Mouse (Mus musculus) brown adipose tissue, adult 24 weeks (tissue): Measurements from ENCODE around the gene Gm11060. TPM values are rescaled to one million over a fixed set of nuclear protein-coding genes. Genes with fewer than 3 reads are reported as not detected.

Experiments
- H3K27ac ChIP-seq: fragments of 200-500 bp; replicated peaks from 2 replicates; pipeline ENCODE4 v1.5.1; 2012; ENCODE audit warnings: low read depth, mild to moderate bottlenecking, low read length
- H3K4me1 ChIP-seq: fragments of 200-500 bp; 2 replicates; pipeline ENCODE4 v1.6.1; 2012; ENCODE audit warnings: low read length, mixed read lengths; ENCODE audit not compliant: control insufficient read depth, insufficient read depth, insufficient read length
- H3K4me3 ChIP-seq: fragments of 200-500 bp; 2 replicates; pipeline ENCODE4 v1.5.1; 2012; ENCODE audit warnings: low read depth, mild to moderate bottlenecking, low read length, moderate library complexity; ENCODE audit not compliant: insufficient read depth
- polyA plus RNA-seq: library from polyadenylated mRNA; stranded (reverse); fragments of >200 nt; gene quantifications from 2 replicates; pipeline ENCODE4 v1.2.4, GENCODE M21; 2012; ENCODE audit not compliant: missing spikeins, insufficient read depth, insufficient read length

Gm11060 gene
- polyA plus RNA-seq, 1 experiment, result not detected

DNA sequence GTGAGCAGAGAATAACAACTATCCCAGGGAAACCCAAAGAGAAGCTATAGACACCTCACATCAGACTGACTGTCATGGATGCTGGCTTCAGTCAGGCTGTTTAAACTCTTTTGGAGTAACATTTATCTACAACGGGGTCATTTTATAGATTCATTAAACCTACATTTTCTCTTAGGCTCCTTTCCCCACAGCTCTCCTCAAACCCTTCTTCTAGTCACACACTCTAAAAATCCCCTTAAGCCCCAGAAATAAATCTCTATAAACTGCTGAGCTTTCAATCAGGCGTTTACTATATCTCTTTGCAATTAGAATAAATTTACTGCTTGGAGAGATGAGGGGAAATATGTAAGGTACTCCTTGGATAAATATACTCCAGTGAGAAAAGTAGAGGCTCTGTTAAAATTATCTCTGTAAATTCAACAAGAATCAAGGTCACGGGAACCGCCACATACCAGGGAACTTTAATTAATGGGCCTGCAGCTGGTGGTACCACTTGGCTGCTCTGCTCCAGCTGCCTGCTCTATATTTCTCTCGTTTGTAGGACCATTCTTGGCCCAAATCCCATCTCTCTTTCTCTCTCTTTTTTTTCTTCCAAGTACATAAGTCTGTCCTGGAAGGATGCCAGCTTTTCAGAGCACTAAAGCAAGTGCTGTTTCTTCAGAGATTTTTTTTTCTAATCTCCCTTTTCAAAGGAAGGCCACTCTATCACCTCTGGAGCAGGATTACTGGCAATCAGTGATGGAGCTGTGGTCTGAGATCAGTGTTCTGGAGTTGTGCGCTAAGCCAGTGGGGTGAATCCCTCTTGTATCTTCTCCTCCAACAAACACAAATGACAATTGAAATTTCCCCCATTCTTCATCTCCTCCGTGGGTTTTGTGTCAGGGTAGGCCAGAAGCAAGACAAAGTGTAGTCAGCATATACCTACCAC lies 2.0 kb upstream of the Gm11060 start:
- H3K27ac ChIP-seq, result no peak overlapping the region
- no peak overlapping the region for H3K4me3 ChIP-seq

GRCm38 (mm10) chr2:105090991-105091390 lies 827 bp upstream of the Gm11060 start:
- no peak overlapping the region for H3K27ac ChIP-seq
- H3K4me3 ChIP-seq, result no peak overlapping the region
- peaks cover 7% of the 10 kb centered on the region; the same call in 1 of the 2 replicates for H3K4me1 ChIP-seq

More for the DNA sequence above, 2.0 kb upstream of the Gm11060 start:
- peaks cover 7% of the 10 kb centered on the region; the same call in 1 of the 2 replicates for H3K4me1 ChIP-seq

DNA sequence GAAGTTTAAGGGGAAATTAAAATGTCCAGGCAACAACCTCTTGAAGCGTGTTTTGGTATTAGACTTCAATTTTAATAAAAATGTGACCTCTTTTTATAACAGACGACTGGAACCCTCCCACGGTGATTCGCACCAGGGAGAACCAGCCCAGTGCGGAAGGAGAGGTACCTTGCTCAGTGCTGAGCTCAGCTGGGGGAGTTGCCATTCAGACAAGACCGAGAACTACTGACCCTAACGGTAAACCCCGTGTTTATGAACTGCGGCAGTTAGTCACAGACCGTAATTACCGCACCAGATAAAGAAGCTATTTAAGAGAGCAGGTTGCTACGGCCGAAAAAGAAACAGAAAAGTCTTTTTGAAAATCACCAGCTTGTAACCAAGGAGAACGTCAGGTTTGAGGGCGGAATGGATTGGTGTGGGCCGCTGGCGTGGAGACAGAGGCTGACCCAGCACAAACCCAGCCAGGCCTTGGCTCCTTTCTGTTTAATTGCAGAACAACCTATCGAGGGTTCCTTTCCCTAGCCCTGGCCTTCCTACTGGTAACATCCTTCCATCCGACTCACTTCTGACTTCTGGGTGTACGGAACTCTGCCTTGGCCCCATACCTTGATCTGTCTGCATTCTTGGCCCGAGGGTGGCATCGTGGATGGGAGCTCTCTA lies 5.6 kb downstream of the Gm11060 start:
- no peak overlapping the region for H3K4me3 ChIP-seq
- no peak overlapping the region for H3K27ac ChIP-seq
- no peaks in the 10 kb centered on the region for H3K4me1 ChIP-seq

- no peak overlapping the region for H3K4me3 ChIP-seq
Measured at GRCm38 (mm10) chr2:105099410-105099809, 7.6 kb downstream of the Gm11060 start.

DNA sequence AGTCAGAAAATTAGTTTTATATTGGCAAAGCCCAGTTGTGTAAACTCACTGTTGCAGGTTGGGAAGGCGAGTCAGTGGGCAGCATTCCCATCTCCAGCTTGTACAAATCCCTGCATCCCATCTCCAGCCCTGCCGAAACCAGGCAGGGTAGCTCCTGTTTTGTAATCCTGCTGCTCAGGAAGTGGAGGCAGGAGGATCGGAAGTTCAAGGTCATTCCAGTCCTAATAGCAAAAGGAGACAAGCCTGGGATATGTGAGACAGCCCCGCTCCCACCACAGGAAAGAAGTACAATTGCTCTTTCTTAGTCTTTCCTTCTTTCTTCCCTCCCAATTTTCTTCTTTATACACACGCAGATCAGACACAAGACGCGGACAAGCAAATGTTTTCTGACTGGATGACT lies 8.7 kb downstream of the Gm11060 start:
- Histone ChIP-seq H3K4me1 (no peaks in the 10 kb centered on the region), H3K27ac (no peak overlapping the region), H3K4me3 (no peak overlapping the region)

More at GRCm38 (mm10) chr2:105099410-105099809, 7.6 kb downstream of the Gm11060 start:
- Histone ChIP-seq H3K4me1 (no peaks in the 10 kb centered on the region), H3K27ac (no peak overlapping the region)

DNA sequence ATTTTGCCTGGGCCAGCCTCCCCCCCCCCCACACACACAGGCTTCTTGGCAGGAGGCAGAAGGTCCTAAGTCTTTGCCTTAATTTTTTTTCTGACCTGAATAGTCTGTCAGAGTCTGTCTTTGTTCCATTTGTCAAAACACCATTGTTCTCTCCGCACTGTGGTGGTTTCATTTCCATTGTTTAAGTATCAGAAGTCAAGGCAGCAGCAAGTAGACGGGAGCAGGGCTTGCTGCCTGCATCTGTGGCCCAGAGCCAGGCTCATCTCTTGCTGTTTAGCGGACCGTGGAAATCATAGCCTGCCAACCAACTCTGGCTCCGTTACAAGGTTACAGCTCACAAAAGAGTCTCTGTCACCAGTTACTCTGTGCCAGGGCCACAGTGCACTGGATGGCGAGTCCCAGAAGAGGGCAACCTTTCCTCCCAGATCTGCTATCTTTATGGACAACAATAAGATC lies 16.9 kb downstream of the Gm11060 start:
- Histone ChIP-seq H3K4me1 (no peaks in the 10 kb centered on the region), H3K27ac (no peak overlapping the region), H3K4me3 (no peak overlapping the region)

GRCm38 (mm10) chr2:105114074-105114473 lies 22.3 kb downstream of the Gm11060 start:
- H3K4me1 ChIP-seq, result no peaks in the 10 kb centered on the region
- H3K4me3 ChIP-seq, result no peak overlapping the region
- no peak overlapping the region for H3K27ac ChIP-seq

- Histone ChIP-seq H3K4me1 (no peaks in the 10 kb centered on the region), H3K27ac (no peak overlapping the region), H3K4me3 (no peak overlapping the region)
Measured at GRCm38 (mm10) chr2:105117669-105118068, 25.9 kb downstream of the Gm11060 start.

DNA sequence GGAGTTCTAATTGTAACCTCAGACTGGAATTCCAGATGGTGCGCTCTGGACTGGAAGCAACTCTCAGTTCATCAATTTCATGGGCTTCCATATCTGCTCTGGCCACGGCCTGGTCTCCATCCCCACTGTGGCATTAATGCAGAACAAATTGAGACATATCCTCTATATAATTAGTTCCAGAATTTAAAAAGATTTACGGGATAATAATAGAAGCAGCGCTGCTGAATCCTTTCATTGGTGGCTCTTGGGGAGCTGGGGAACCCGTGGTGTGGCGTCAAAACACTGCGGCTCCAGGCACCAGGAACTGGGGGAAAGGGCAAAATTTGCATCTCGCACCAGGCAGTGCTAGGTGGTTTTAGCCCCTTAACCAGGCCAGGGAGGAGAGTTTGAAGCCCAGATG lies 30.4 kb downstream of the Gm11060 start:
- Histone ChIP-seq H3K4me1 (peaks cover 3% of the 10 kb centered on the region), H3K27ac (no peak overlapping the region), H3K4me3 (no peak overlapping the region)

- no peak overlapping the region for H3K27ac ChIP-seq
- H3K4me1 ChIP-seq, result peaks cover 5% of the 10 kb centered on the region
- peak overlapping the region; percentile 20; the same call in 1 of the 2 replicates for H3K4me3 ChIP-seq
Measured at GRCm38 (mm10) chr2:105122886-105123285, 31.1 kb downstream of the Gm11060 start.

- no peak overlapping the region for H3K4me3 ChIP-seq
Measured at GRCm38 (mm10) chr2:105123431-105123830, 31.6 kb downstream of the Gm11060 start.

DNA sequence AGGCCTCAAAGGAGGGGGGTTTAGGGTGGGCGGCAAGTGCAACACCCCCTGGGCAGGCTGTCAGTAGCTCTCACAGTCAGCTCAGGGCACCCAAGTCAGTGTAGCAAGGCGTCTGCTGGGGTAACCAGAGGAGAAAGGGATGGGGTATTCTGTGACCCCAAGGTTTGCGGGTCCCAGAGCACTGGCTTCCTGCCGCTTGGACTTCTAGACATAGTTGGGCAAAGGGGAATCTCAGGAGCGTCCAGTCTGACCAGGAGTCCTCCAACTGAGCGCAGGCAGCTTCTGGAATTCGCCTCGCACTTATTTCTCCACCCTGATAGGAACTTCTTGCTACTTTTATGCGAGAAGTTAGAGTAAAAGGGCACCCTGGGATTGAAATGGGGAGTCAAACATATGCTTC lies 32.1 kb downstream of the Gm11060 start:
- no peak overlapping the region for H3K4me3 ChIP-seq

More at GRCm38 (mm10) chr2:105123431-105123830, 31.6 kb downstream of the Gm11060 start:
- Histone ChIP-seq H3K27ac (no peak overlapping the region), H3K4me1 (peaks cover 9% of the 10 kb centered on the region)

GRCm38 (mm10) chr2:105124391-105124790 lies 32.6 kb downstream of the Gm11060 start:
- Histone ChIP-seq H3K4me3 (no peak overlapping the region), H3K4me1 (peaks cover 12% of the 10 kb centered on the region), H3K27ac (no peak overlapping the region)

More for the DNA sequence above, 32.1 kb downstream of the Gm11060 start:
- peaks cover 12% of the 10 kb centered on the region for H3K4me1 ChIP-seq
- H3K27ac ChIP-seq, result no peak overlapping the region

DNA sequence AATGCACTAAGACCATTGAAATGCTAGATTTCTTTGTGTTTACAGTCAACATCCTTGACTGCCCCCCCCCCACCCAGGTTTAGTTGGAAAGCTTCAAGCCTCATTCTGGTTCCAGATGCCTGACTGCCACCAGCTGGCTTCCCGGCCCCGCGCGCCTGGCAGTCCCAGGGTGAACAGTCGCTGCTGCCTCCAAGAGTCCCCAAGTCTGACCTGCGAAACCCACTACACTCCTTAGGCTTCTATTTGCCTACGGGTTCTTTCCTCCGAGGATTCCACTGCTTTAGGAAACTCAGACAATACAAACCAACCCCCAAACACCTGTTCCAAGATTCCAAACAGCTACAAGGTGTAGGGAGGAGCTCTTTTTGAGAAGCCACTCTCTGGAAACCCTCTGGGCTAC lies 33.4 kb downstream of the Gm11060 start:
- peaks cover 12% of the 10 kb centered on the region for H3K4me1 ChIP-seq
- H3K4me3 ChIP-seq, result no peak overlapping the region
- H3K27ac ChIP-seq, result no peak overlapping the region

GRCm38 (mm10) chr2:105125641-105126040 lies 33.8 kb downstream of the Gm11060 start:
- no peak overlapping the region for H3K27ac ChIP-seq
- H3K4me1 ChIP-seq, result peaks cover 12% of the 10 kb centered on the region
- no peak overlapping the region for H3K4me3 ChIP-seq
